In the genomic region with DNA sequence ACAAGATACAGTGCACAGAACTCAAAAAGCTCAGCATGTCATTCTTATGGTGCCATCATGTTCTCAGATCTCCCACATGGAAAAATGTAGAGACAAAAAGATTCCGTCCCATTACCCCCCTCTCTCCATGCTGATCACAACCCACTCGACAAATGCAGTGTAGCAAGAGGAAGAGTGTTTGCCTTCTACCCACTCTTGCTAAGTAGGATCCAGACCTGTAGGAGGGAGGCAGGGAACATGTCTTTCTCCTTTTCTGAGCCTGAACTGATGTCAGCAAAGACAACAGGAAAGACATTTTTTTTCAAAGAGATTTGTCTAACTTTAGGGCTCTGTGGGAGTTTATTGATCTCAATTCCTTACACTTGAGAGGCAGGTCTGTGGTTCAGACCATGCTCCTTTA, we compare ENCODE assay signal across 21 mouse cellular contexts.
A peak's percentile ranks its signal among the peaks of the same experiment; 100 is the strongest.
DNase-seq lines count a peak whose midpoint lies in the region; ATAC-seq and TF ChIP-seq lines count a peak whose summit lies in the region.
"Had no signal": no experiment of that assay in that cellular context is flagged by ENCODE, and none has a peak within 500 bp of the region (broad histone marks: within the 10 kb centered on the region; RNA-seq: fewer than 3 reads in every experiment).

No protein-coding gene starts in this region.

- no peak overlapping the region for H3K4me3 ChIP-seq in layer of hippocampus, adult 2 months

- intact Hi-C loops in heart, postnatal 25 days (cut with DNase I), result no loop called here

- TF ChIP-seq CTCF in layer of hippocampus, adult 2 months (conservative IDR thresholded peaks at IDR 0.05), result no peak

- ATAC-seq in frontal cortex, adult (ENCODE audit: low TSS enrichment), result peak; percentile 89
- ATAC-seq: activated CD4-positive, CD25-positive, alpha-beta regulatory T cell, adult 4 months; CD4-positive, CD25-positive, alpha-beta regulatory T cell, adult 4 months; Patski had no signal

- peak overlapping the region; percentile 1; the same call in 1 of the 2 replicates for H3K27ac ChIP-seq in layer of hippocampus, adult 2 months

- no peak for DNase-seq in frontal cortex, postnatal 10 days (ENCODE audit: low spot score in 2 of 2)
- no peak for DNase-seq in layer of hippocampus, adult 2 months (ENCODE audit: low spot score in 2 of 2)
- DNase-seq in layer of hippocampus, adult 18-20 months (ENCODE audit: low spot score in 2 of 2), result no peak
- peak; percentile 13 for DNase-seq in right cerebral cortex, adult 18-20 months
- no peak for DNase-seq in right cerebral cortex, postnatal 4 days
- DNase-seq in brain, adult 2 months (ENCODE audit: low read depth, low spot score), result peak; percentile 64
- DNase-seq in heart, postnatal 25 days (ENCODE audit: low spot score), result no peak
- DNase-seq: adrenal gland, adult 2 months; adrenal gland, adult 8-10 months; adrenal gland, postnatal 10 days; adrenal gland, postnatal 14 days; adrenal gland, postnatal 25 days; adrenal gland, postnatal 36 days; B cell, adult 2 months; cerebellum, adult 11 months; cerebellum, adult 11-12 months; cerebellum, adult 18-20 months had no signal

Comparison
In these comparisons a context has a peak if more than half of its experiments do, and no peak if none do; other contexts are left out.
1. DNase-seq: peak in right cerebral cortex, adult 18-20 months (single experiment) and brain, adult 2 months (single experiment); none in frontal cortex, postnatal 10 days (0 of 2), layer of hippocampus, adult 2 months (0 of 2), layer of hippocampus, adult 18-20 months (0 of 2), right cerebral cortex, postnatal 4 days (single experiment) and heart, postnatal 25 days (single experiment).